Comparison of ENCODE assay signal across 9 mouse cellular contexts in the genomic region with DNA sequence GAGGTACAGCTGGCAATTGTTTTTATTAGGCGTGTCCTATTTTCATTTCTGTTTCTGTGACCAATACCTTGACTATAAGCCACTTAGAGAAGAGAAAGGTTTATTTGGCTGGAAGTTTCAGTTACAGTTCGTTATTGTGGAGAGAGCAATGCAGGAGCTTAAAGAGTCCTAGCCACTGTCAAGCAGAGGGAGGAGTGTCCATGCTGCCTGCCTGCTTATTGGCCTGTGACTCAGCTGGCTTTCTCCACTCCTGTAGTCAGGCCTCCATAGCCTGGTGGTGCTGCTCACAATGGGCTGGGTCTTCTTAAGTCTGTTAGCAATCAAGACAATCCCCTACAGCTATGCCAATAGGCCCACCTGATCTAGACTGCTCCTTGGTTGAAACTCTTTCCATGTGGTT. TPM values are rescaled to one million over a fixed set of nuclear protein-coding genes. Genes with fewer than 3 reads are reported as not detected.
DNase-seq lines count a peak whose midpoint lies in the region; ATAC-seq and TF ChIP-seq lines count a peak whose summit lies in the region.
"Had no signal": no experiment of that assay in that cellular context is flagged by ENCODE, and none has a peak within 500 bp of the region (broad histone marks: within the 10 kb centered on the region; RNA-seq: fewer than 3 reads in every experiment).

No protein-coding gene starts in this region.

- no peaks in the 10 kb centered on the region for H3K9me3 ChIP-seq in kidney, postnatal 0 days (replicated peaks; ENCODE audit: low read length)
- H3K9me3 ChIP-seq in forebrain, embryonic 14.5 days (replicated peaks; ENCODE audit: control insufficient read depth, low read length), result no peaks in the 10 kb centered on the region

- peak overlapping the region; percentile 68; the same call in 1 of the 2 replicates for H3K4me2 ChIP-seq in kidney, postnatal 0 days (ENCODE audit: low read length)
- peak overlapping the region; percentile 78 for H3K4me2 ChIP-seq in forebrain, embryonic 14.5 days (ENCODE audit: low read length)

- DNase-seq in kidney, postnatal 0 days (ENCODE audit: low spot score), result peak; percentile 15
- no peak for DNase-seq in kidney, adult 11 months
- peak; percentile 22 to 50 for DNase-seq in adrenal gland, postnatal 36 days
- no peak for DNase-seq in forebrain, embryonic 14.5 days (ENCODE audit: low spot score)
- no peak for DNase-seq in testis, postnatal 10 days (ENCODE audit: low spot score)
- DNase-seq in right cerebral cortex, adult 2 months (ENCODE audit: low spot score in 2 of 2), result no peak
- no peak for DNase-seq in Muller cell, postnatal 12 days (ENCODE audit: inconsistent ontology term)
- DNase-seq: retina, postnatal 1 day had no signal

- no peak overlapping the region for H3K4me3 ChIP-seq in kidney, postnatal 0 days (replicated peaks; ENCODE audit: low read depth, low read length)
- no peak overlapping the region for H3K4me3 ChIP-seq in forebrain, embryonic 14.5 days (ENCODE audit: low read depth, low read length)

- H3K9ac ChIP-seq in kidney, postnatal 0 days (ENCODE audit: low read depth, low read length), result no peak overlapping the region
- H3K9ac ChIP-seq in forebrain, embryonic 14.5 days (ENCODE audit: low read length), result no peak overlapping the region

- H3K36me3 ChIP-seq in kidney, postnatal 0 days (ENCODE audit: insufficient read depth, low read length), result no peaks in the 10 kb centered on the region
- H3K36me3 ChIP-seq in forebrain, embryonic 14.5 days (ENCODE audit: control insufficient read depth, insufficient read depth, low read length), result no peaks in the 10 kb centered on the region

- peaks cover 7% of the 10 kb centered on the region for H3K4me1 ChIP-seq in kidney, postnatal 0 days (replicated peaks; ENCODE audit: insufficient read depth, low read length)
- H3K4me1 ChIP-seq in forebrain, embryonic 14.5 days (ENCODE audit: control insufficient read depth, insufficient read depth, low read length), result peaks cover 18% of the 10 kb centered on the region

- 55% methylated on average over 2 of the region's 2 CpGs for WGBS in kidney, postnatal 0 days
- WGBS in forebrain, embryonic 14.5 days, result 65% methylated on average over 2 of the region's 2 CpGs

- no peak for TF ChIP-seq CTCF in kidney, postnatal 0 days (IDR thresholded peaks at IDR 0.05; ENCODE audit: low read depth)

- no peak overlapping the region for H3K27ac ChIP-seq in kidney, postnatal 0 days
- H3K27ac ChIP-seq in forebrain, embryonic 14.5 days (ENCODE audit: low read depth, low read length), result no peak overlapping the region

- H3K27me3 ChIP-seq in kidney, postnatal 0 days (ENCODE audit: insufficient read depth, low read length), result no peaks in the 10 kb centered on the region
- no peaks in the 10 kb centered on the region for H3K27me3 ChIP-seq in forebrain, embryonic 14.5 days (replicated peaks; ENCODE audit: control insufficient read depth, insufficient read depth, low read length)

- ATAC-seq in kidney, postnatal 0 days (replicated peaks; ENCODE audit: low FRiP score, low read depth), result no peak
- no peak for ATAC-seq in forebrain, embryonic 14.5 days
- ATAC-seq in megakaryocyte-erythroid progenitor cell, adult 5-6 weeks (replicated peaks; ENCODE audit: low FRiP score, low TSS enrichment, poor library complexity, severe bottlenecking), result peak; percentile 42

RNA-seq across cellular contexts. Expression of a gene that starts 2.4 kb away (rescaled TPM):
- 50.9 and 70.9 TPM in 2 replicates for polyA plus RNA-seq in kidney, postnatal 0 days (2015; fragmentation: Nextera tagmentation; extraction: Ambion mirVana)
- total RNA-seq in adrenal gland, postnatal 36 days (2021), result 100 to 1,000 TPM; 157 to 203 TPM
- polyA plus RNA-seq in forebrain, embryonic 14.5 days (2014; fragmentation: Nextera tagmentation; extraction: Ambion mirVana), result 34.0 and 34.6 TPM in 2 replicates
- total RNA-seq in megakaryocyte-erythroid progenitor cell, adult 5-6 weeks (2014; fragmentation: Nextera tagmentation), result 189 and 227 TPM in 2 replicates
- 98.1 and 167 TPM in 2 replicates for total RNA-seq in megakaryocyte-erythroid progenitor cell, adult 5-6 weeks (2017)

Comparison
In these comparisons a context has a peak if more than half of its experiments do, and no peak if none do; other contexts are left out.
1. DNase-seq: peak in kidney, postnatal 0 days (single experiment) and adrenal gland, postnatal 36 days (2 of 2); none in kidney, adult 11 months (single experiment), forebrain, embryonic 14.5 days (single experiment), testis, postnatal 10 days (single experiment), right cerebral cortex, adult 2 months (0 of 2) and Muller cell, postnatal 12 days (single experiment).